Mouse (Mus musculus): Measurements from ENCODE around the gene Dhh. TPM values are rescaled to one million over a fixed set of nuclear protein-coding genes. Genes with fewer than 3 reads are reported as not detected.

Gene Dhh
- polyA plus RNA-seq, 1 experiment from 2014 or later: 0.62 TPM

DNA sequence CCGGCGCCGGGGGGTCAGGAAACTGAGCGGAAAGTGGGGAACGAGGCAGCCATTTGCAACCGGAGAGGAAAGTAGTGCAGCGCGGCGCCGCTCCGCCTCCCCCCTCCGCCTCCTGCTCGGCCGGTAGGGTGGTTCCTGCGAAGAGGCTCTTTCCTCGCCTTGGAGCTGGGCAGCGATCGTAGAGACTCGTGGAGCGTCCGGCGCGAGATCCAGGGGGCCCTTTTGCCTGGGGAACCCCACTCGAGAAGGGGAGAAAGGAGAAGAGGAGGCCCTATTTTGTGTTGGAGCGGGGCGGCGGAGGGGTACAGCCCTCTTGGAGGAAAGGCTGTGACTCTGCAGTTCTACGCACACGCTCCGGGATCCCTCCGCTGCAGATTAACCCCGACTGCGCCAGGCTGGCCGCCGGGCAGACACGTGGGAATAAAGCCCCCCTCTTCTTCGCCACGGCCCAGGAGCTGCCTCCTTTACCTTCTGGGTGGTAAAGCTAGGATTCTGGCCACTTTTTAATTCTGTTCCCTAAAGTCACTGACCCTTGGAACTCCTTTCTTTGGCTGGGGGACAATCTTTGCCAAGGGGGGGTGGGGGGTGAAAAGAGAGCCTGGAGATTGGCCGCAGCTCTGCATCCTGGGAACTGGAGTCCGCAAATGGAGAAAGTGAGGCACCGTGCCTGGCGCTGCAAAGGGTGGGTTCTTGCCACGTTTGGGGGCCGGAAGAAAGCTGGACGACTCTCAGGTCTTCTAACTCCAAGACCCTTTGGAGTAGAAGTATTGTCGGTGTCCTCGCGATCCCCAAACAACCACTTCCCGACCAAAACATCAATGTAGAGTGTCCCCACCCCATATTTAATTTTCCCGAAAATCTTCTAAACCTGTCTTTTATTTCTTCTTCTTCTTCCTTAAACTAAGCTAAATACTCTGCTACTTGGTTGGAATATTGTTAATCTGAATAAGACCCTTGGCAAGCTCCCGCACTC lies 26.1 kb downstream of the Dhh start:
- DNase-seq (ENCODE audit: low spot score) (peak; percentile 98), ATAC-seq (replicated peaks; ENCODE audit: low FRiP score, low TSS enrichment, low read depth) (peak; percentile 88)
- Histone ChIP-seq H3K36me3 (ENCODE audit: control insufficient read depth, insufficient read depth, low read length) (no peaks in the 10 kb centered on the region), H3K9ac (ENCODE audit: low read length) (peak overlapping the region; percentile 99), H3K9me3 (ENCODE audit: control insufficient read depth, low read length) (no peaks in the 10 kb centered on the region), H3K4me3 (ENCODE audit: low read depth, low read length) (peak overlapping the region; percentile 99), H3K4me2 (ENCODE audit: low read length) (peak overlapping the region; percentile 99), H3K4me1 (replicated peaks; ENCODE audit: control insufficient read depth, insufficient read depth, low read length) (peaks cover 26% of the 10 kb centered on the region), H3K27me3 (replicated peaks; ENCODE audit: control insufficient read depth, insufficient read depth, low read length) (no peaks in the 10 kb centered on the region), H3K27ac (ENCODE audit: low read depth) (peak overlapping the region; percentile 98)
- WGBS: 1% methylated on average over 50 of the region's 51 CpGs

DNA sequence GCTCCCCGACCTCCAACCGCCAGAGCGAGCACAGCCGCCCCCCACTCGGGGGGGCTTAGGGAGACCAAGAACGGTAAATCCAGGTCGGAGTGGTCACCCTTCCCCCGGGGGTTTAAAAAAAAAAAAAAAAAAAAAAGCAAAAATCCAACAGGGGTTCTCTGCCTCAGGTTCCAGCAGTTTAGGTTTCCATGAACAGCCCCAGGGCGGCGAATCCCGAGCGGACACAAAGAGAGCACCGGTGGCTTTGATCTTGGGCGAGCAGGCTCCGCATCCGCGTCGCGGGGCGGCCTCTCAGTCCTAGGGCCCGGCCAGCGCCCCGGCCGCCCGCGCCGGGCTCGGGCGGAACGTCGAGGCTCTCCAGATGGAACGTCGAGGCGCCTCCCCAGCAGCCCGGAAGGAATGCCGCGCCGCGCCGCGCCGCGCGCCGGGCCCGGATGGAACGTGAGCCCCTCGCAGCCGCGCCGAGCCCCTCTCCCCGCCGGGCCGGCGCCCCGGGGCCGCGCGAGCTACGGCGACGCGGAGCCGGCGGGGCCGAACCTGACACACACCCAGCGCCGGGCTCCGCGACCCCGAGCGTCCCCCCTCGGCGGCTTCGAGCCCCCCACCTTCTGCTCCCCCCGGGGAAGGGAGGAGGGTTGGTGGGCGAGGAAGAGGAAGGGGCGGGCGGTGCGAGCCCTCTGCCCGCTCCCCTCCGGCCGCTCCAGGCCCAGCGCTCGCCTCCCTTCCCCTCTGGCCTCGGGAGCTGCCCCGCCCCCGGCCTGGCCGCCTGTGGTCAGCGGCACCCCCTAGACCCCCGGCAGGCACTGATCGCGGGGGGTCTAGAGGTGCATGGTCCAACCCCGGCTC lies 27.0 kb downstream of the Dhh start, which contains the start of gene Kmt2d:
Gene Kmt2d (minus strand): TSS at position 135 of the 846 bp plus-strand sequence.
- Histone ChIP-seq H3K27ac (ENCODE audit: low read depth) (peak within 1 kb of the TSS; percentile 98), H3K4me2 (ENCODE audit: low read length) (peak within 1 kb of the TSS; percentile 99), H3K4me1 (replicated peaks; ENCODE audit: control insufficient read depth, insufficient read depth, low read length) (peaks cover 26% of the 10 kb centered on the region), H3K4me3 (ENCODE audit: low read depth, low read length) (peak within 1 kb of the TSS; percentile 99), H3K36me3 (ENCODE audit: control insufficient read depth, insufficient read depth, low read length) (peaks cover 5% of the 10 kb centered on the region), H3K27me3 (replicated peaks; ENCODE audit: control insufficient read depth, insufficient read depth, low read length) (no peaks in the 10 kb centered on the region), H3K9ac (ENCODE audit: low read length) (peak within 1 kb of the TSS; percentile 99), H3K9me3 (ENCODE audit: control insufficient read depth, low read length) (no peaks in the 10 kb centered on the region)
- DNase-seq (ENCODE audit: low spot score): no peak
- under 1% methylated on average over 66 of the region's 94 CpGs for WGBS
- peak; percentile 29 for ATAC-seq (replicated peaks; ENCODE audit: low FRiP score, low TSS enrichment, low read depth)

DNA sequence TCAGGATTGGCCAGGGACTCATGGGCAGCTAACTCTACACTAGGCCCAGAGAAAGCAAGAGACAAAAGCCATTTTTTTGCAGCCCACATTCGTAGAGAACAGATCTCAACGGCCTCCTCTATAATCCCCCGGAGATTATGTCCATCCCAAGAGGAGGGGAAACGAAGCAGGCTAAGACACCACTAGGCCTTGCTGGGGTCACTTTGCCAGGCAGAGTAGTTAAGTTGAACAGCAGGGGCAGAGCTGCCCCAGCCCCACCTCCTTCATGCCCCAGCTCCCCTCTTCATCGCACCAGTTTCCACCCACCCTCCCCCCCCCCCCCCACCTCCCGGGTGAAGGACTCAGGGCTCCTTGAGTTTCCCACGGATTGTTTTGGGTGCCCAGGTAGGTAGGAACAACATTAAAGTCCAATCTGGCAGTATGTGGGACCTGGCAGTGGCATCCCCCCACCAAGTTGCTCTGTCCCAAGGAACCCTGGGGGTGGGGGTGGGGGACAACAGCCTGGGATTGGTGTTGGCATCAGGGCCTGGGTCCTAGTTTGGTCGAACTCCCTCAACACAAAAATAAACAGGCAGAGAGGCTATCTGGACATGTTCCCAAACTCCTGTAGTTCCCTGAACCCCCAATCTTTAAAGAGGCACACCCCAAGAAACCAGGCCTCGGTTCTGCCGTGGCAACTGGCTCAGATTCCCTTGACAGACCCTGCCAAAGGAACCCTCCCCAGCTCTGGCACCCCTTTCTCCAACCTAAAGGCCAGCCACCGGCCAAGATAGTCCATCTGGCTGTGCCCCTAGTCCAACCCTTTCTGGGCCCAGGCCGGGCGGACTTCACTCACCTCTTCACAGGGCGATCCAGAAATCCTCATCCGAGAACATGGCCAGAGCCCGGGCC lies 27.9 kb downstream of the Dhh start:
- Histone ChIP-seq H3K4me2 (ENCODE audit: low read length) (peak overlapping the region; percentile 99), H3K27me3 (replicated peaks; ENCODE audit: control insufficient read depth, insufficient read depth, low read length) (no peaks in the 10 kb centered on the region), H3K36me3 (ENCODE audit: control insufficient read depth, insufficient read depth, low read length) (peaks cover 14% of the 10 kb centered on the region), H3K9me3 (ENCODE audit: control insufficient read depth, low read length) (no peaks in the 10 kb centered on the region), H3K9ac (ENCODE audit: low read length) (peak overlapping the region; percentile 99), H3K4me3 (ENCODE audit: low read depth, low read length) (peak overlapping the region; percentile 99), H3K27ac (ENCODE audit: low read depth) (peak overlapping the region; percentile 98), H3K4me1 (replicated peaks; ENCODE audit: control insufficient read depth, insufficient read depth, low read length) (peaks cover 26% of the 10 kb centered on the region)
- DNase-seq (ENCODE audit: low spot score): no peak
- 2% methylated on average over 16 of the region's 16 CpGs for WGBS
- no peak for ATAC-seq (replicated peaks; ENCODE audit: low FRiP score, low TSS enrichment, low read depth)

DNA sequence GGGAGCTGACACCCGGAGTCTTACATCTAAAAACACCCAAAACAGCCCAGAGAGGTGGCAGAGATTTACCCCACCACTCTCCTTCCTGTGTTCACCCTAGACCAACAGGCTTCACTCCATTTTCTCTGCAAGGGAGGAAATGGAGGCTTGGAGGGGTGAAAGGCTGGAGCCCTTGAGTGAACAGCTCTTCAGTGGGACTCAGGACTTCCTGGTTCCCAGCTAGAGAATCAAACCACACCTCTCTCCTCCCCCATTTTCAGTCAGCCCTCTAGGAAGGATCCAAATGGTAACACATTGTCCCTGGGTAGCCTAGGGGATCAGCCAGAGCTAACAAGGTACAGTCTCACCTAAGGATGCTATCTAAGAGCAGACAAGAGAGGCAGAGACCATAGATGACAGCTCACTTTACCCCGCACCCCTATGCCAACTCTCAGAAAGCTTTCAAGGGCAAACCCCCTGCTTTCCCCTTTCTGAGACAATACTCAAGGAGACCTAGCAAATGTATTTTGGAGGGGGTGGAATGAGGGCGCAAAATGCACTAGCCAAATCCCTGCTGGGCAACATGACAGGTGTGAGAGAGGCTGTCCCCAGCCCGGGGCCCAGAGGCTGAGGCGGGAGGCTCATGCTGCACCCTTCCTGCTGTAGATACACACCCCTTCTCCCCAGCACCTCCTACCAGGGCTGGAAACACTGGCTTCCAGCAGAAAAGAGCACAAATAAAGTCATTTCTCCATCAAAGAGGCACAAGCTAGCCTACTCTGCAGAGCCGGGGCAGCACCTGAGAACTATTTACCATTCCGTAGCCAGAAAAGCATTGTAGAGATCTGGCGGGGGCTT lies 28.8 kb downstream of the Dhh start:
- Histone ChIP-seq H3K9me3 (ENCODE audit: control insufficient read depth, low read length) (no peaks in the 10 kb centered on the region), H3K4me2 (ENCODE audit: low read length) (peak overlapping the region; percentile 99), H3K4me3 (ENCODE audit: low read depth, low read length) (peak overlapping the region; percentile 99), H3K27me3 (replicated peaks; ENCODE audit: control insufficient read depth, insufficient read depth, low read length) (no peaks in the 10 kb centered on the region), H3K36me3 (ENCODE audit: control insufficient read depth, insufficient read depth, low read length) (peaks cover 22% of the 10 kb centered on the region), H3K4me1 (replicated peaks; ENCODE audit: control insufficient read depth, insufficient read depth, low read length) (peaks cover 26% of the 10 kb centered on the region), H3K9ac (ENCODE audit: low read length) (peak overlapping the region; percentile 99), H3K27ac (ENCODE audit: low read depth) (no peak overlapping the region)
- WGBS: 11% methylated on average over 8 of the region's 8 CpGs
- DNase-seq (ENCODE audit: low spot score): no peak
- no peak for ATAC-seq (replicated peaks; ENCODE audit: low FRiP score, low TSS enrichment, low read depth)

DNA sequence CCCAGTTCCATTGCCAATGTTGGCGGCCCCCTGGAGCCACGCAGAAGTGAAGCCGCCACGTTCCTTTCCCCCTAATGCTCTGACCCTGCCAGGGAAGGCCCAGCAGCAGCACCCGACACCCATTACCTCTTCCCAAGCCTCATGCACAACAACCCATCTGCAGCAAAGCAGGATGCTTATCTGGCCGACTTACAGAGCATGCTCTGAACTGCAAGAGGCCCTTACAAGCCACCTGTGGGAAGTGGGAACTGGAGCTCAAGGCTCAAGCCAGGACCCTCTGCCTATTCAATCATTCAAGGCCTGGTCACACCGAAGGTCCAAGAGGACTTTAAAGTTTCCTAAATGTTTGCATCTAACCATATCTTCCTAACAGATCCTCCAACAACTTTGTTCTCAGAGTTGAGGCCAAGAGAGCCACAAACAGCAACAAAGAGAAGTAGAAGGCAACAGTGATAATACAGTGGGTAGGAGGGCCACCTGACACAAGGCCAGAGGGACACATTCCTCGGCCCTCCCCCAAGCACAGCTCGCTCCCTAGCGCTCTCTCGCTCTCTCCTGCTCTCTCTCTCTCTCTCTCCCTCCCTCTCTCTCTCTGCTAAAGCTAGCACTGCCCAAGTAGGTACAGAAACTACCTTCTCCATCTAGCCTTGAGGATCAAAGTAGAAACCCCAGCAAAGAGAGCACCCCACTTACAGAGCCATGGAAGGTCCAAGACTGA lies 29.8 kb downstream of the Dhh start:
- Histone ChIP-seq H3K9ac (ENCODE audit: low read length) (0 out of 2 replicates have a peak overlapping the region, but pooled peaks have one; percentile 6), H3K36me3 (ENCODE audit: control insufficient read depth, insufficient read depth, low read length) (peaks cover 33% of the 10 kb centered on the region), H3K4me1 (replicated peaks; ENCODE audit: control insufficient read depth, insufficient read depth, low read length) (peaks cover 26% of the 10 kb centered on the region), H3K4me3 (ENCODE audit: low read depth, low read length) (peak overlapping the region; percentile 99), H3K27ac (ENCODE audit: low read depth) (no peak overlapping the region), H3K9me3 (ENCODE audit: control insufficient read depth, low read length) (no peaks in the 10 kb centered on the region), H3K4me2 (ENCODE audit: low read length) (peak overlapping the region; percentile 99), H3K27me3 (replicated peaks; ENCODE audit: control insufficient read depth, insufficient read depth, low read length) (no peaks in the 10 kb centered on the region)
- ATAC-seq (replicated peaks; ENCODE audit: low FRiP score, low TSS enrichment, low read depth) (no peak), DNase-seq (ENCODE audit: low spot score) (no peak)
- 31% methylated on average over 11 of the region's 11 CpGs for WGBS

DNA sequence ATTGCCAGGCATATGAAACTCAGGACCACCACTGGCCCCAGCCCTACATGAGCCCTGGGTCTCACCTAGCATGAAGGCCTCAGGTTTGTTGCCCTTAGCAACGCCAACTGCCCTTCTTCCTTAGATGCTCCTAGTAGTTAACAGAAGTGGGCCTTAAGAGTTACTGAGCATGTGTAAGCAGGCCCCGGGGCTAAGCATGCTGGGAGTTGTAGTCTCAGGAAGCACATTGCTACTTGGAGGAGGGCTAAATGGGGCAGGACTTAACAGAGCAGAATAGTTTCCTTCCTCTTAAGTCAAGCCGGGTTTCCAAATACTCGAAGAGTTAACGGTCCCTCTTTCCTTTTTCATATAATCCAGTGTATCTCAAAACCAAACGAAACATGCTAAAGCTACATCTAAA lies 31.0 kb downstream of the Dhh start:
- Histone ChIP-seq H3K9me3 (ENCODE audit: control insufficient read depth, low read length) (no peaks in the 10 kb centered on the region), H3K36me3 (ENCODE audit: control insufficient read depth, insufficient read depth, low read length) (peaks cover 45% of the 10 kb centered on the region), H3K4me2 (ENCODE audit: low read length) (peak overlapping the region; percentile 99), H3K27me3 (replicated peaks; ENCODE audit: control insufficient read depth, insufficient read depth, low read length) (no peaks in the 10 kb centered on the region), H3K4me3 (ENCODE audit: low read depth, low read length) (0 out of 2 replicates have a peak overlapping the region, but pooled peaks have one; percentile 6), H3K9ac (ENCODE audit: low read length) (no peak overlapping the region), H3K27ac (ENCODE audit: low read depth) (no peak overlapping the region), H3K4me1 (replicated peaks; ENCODE audit: control insufficient read depth, insufficient read depth, low read length) (peaks cover 26% of the 10 kb centered on the region)
- WGBS: 60% methylated on average over 6 of the region's 6 CpGs
- no peak for ATAC-seq (replicated peaks; ENCODE audit: low FRiP score, low TSS enrichment, low read depth)
- DNase-seq (ENCODE audit: low spot score): no peak

DNA sequence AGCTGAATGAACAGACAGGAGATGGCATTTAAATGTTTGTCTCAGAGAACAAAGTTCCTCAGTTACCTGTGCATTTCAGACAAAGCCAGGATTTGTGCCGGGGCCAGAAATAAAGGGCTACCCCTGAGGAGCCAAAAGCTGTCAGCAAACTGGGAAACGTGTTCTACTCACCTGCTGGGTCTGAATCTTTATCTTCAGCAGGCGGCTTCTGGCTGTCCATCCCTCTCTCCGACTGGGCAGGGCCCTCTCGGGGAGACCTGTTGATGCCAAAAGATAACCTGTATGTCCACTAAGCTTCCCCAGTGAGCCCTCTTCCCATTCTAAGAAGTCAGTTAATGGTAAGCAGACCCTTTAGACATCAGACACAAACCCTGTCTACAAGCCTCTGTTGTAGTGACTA lies 31.8 kb downstream of the Dhh start:
- H3K36me3 ChIP-seq (ENCODE audit: control insufficient read depth, insufficient read depth, low read length): peaks cover 53% of the 10 kb centered on the region
- no peak overlapping the region for H3K4me3 ChIP-seq (ENCODE audit: low read depth, low read length)

More for the DNA sequence above, 31.8 kb downstream of the Dhh start:
- Histone ChIP-seq H3K4me1 (replicated peaks; ENCODE audit: control insufficient read depth, insufficient read depth, low read length) (peaks cover 26% of the 10 kb centered on the region), H3K9me3 (ENCODE audit: control insufficient read depth, low read length) (no peaks in the 10 kb centered on the region), H3K4me2 (ENCODE audit: low read length) (no peak overlapping the region), H3K27me3 (replicated peaks; ENCODE audit: control insufficient read depth, insufficient read depth, low read length) (no peaks in the 10 kb centered on the region), H3K27ac (ENCODE audit: low read depth) (no peak overlapping the region), H3K9ac (ENCODE audit: low read length) (no peak overlapping the region)
- ATAC-seq (replicated peaks; ENCODE audit: low FRiP score, low TSS enrichment, low read depth) (no peak), DNase-seq (ENCODE audit: low spot score) (no peak)
- WGBS: 91% methylated on average over 5 of the region's 5 CpGs
